Comparison of ENCODE assay signal across 11 mouse cellular contexts in genomic region chr11:117130068-117130467, GRCm38 (mm10). TPM values are rescaled to one million over a fixed set of nuclear protein-coding genes. Genes with fewer than 3 reads are reported as not detected.
DNase-seq lines count a peak whose midpoint lies in the region; ATAC-seq and TF ChIP-seq lines count a peak whose summit lies in the region.
"Had no signal": no experiment of that assay in that cellular context is flagged by ENCODE, and none has a peak within 500 bp of the region (broad histone marks: within the 10 kb centered on the region; RNA-seq: fewer than 3 reads in every experiment).

No protein-coding gene starts in this region.

- intact Hi-C loops in left cerebral cortex, postnatal 10 days (cut with DNase I): no loop called here

- H3K27me3 ChIP-seq in heart, embryonic 13.5 days (replicated peaks): no peaks in the 10 kb centered on the region
- H3K27me3 ChIP-seq in midbrain, embryonic 14.5 days (ENCODE audit: control insufficient read depth, insufficient read depth, low read length): no peaks in the 10 kb centered on the region
- H3K27me3 ChIP-seq in midbrain, postnatal 0 days (ENCODE audit: insufficient read depth, low read length): no peaks in the 10 kb centered on the region
- no peaks in the 10 kb centered on the region for H3K27me3 ChIP-seq in limb, embryonic 12.5 days
- H3K27me3 ChIP-seq in stomach, embryonic 16.5 days (ENCODE audit: control insufficient read depth, insufficient read depth, low read length): no peaks in the 10 kb centered on the region
- H3K27me3 ChIP-seq: CH12.LX had no signal

- ATAC-seq in heart, embryonic 13.5 days (ENCODE audit: extremely low read depth, insufficient number of reproducible peaks, low FRiP score, low TSS enrichment): no peak
- no peak for ATAC-seq in midbrain, embryonic 14.5 days (ENCODE audit: low FRiP score, low TSS enrichment)
- ATAC-seq in midbrain, postnatal 0 days (ENCODE audit: low FRiP score): no peak
- ATAC-seq in limb, embryonic 12.5 days (ENCODE audit: insufficient number of reproducible peaks, insufficient read depth, low FRiP score, low TSS enrichment, low read depth): no peak
- ATAC-seq in stomach, embryonic 16.5 days (ENCODE audit: insufficient read depth, low FRiP score): no peak
- ATAC-seq: liver, postnatal 0 days had no signal

- H3K4me3 ChIP-seq in heart, embryonic 13.5 days: no peak overlapping the region
- no peak overlapping the region for H3K4me3 ChIP-seq in midbrain, embryonic 14.5 days (replicated peaks; ENCODE audit: low read depth, low read length)
- no peak overlapping the region for H3K4me3 ChIP-seq in midbrain, postnatal 0 days (ENCODE audit: low read depth, low read length)
- no peak overlapping the region for H3K4me3 ChIP-seq in limb, embryonic 12.5 days (replicated peaks)
- no peak overlapping the region for H3K4me3 ChIP-seq in stomach, embryonic 16.5 days (replicated peaks; ENCODE audit: low read length)
- H3K4me3 ChIP-seq: erythroblast, embryonic 14.5 days had no signal

- H3K4me1 ChIP-seq in heart, embryonic 13.5 days: peaks cover 81% of the 10 kb centered on the region
- H3K4me1 ChIP-seq in midbrain, embryonic 14.5 days (ENCODE audit: control insufficient read depth, insufficient read depth, low read length): peaks cover 18% of the 10 kb centered on the region
- peaks cover 6% of the 10 kb centered on the region; the same call in 1 of the 2 replicates for H3K4me1 ChIP-seq in midbrain, postnatal 0 days (ENCODE audit: insufficient read depth, low read length)
- H3K4me1 ChIP-seq in limb, embryonic 12.5 days (replicated peaks): peaks cover 53% of the 10 kb centered on the region
- peaks cover 51% of the 10 kb centered on the region for H3K4me1 ChIP-seq in stomach, embryonic 16.5 days (ENCODE audit: control insufficient read depth, insufficient read depth, low read length)

- H3K4me2 ChIP-seq in heart, embryonic 13.5 days: no peak overlapping the region
- H3K4me2 ChIP-seq in midbrain, embryonic 14.5 days (ENCODE audit: low read length): no peak overlapping the region
- H3K4me2 ChIP-seq in midbrain, postnatal 0 days (ENCODE audit: low read depth, low read length, poor library complexity, severe bottlenecking): no peak overlapping the region
- no peak overlapping the region for H3K4me2 ChIP-seq in limb, embryonic 12.5 days
- H3K4me2 ChIP-seq in stomach, embryonic 16.5 days (ENCODE audit: low read depth, low read length): no peak overlapping the region

- H3K9me3 ChIP-seq in heart, embryonic 13.5 days: no peaks in the 10 kb centered on the region
- no peaks in the 10 kb centered on the region for H3K9me3 ChIP-seq in midbrain, embryonic 14.5 days (ENCODE audit: control insufficient read depth, low read length)
- H3K9me3 ChIP-seq in midbrain, postnatal 0 days (ENCODE audit: low read length): no peaks in the 10 kb centered on the region
- H3K9me3 ChIP-seq in limb, embryonic 12.5 days: no peaks in the 10 kb centered on the region
- no peaks in the 10 kb centered on the region for H3K9me3 ChIP-seq in stomach, embryonic 16.5 days (replicated peaks; ENCODE audit: control insufficient read depth, low read length)

- peak overlapping the region; percentile 97 for H3K27ac ChIP-seq in heart, embryonic 13.5 days (replicated peaks)
- H3K27ac ChIP-seq in midbrain, embryonic 14.5 days (replicated peaks; ENCODE audit: low read depth, low read length): peak overlapping the region; percentile 32; the same call in 1 of the 2 replicates
- no peak overlapping the region for H3K27ac ChIP-seq in midbrain, postnatal 0 days (ENCODE audit: low read depth, low read length)
- H3K27ac ChIP-seq in limb, embryonic 12.5 days: peak overlapping the region; percentile 62
- peak overlapping the region; percentile 85 for H3K27ac ChIP-seq in stomach, embryonic 16.5 days (ENCODE audit: low read length)

- DNase-seq in heart, adult 18-20 months: no peak
- no peak for DNase-seq in midbrain, embryonic 14.5 days
- DNase-seq in midbrain, postnatal 0 days (ENCODE audit: low spot score): no peak
- no peak for DNase-seq in embryo, embryonic 9.5 days (ENCODE audit: extremely low spot score)
- no peak for DNase-seq in left cerebral cortex, postnatal 10 days (ENCODE audit: extremely low spot score in 1 of 2, low spot score in 2 of 2)
- DNase-seq: liver, postnatal 0 days had no signal

- peak overlapping the region; percentile 48 for H3K9ac ChIP-seq in heart, embryonic 13.5 days
- H3K9ac ChIP-seq in midbrain, embryonic 14.5 days (replicated peaks; ENCODE audit: low read length): peak overlapping the region; percentile 12; the same call in 1 of the 2 replicates
- no peak overlapping the region for H3K9ac ChIP-seq in midbrain, postnatal 0 days (replicated peaks; ENCODE audit: low read length, poor library complexity, severe bottlenecking)
- H3K9ac ChIP-seq in limb, embryonic 12.5 days (replicated peaks): no peak overlapping the region
- H3K9ac ChIP-seq in stomach, embryonic 16.5 days (ENCODE audit: low read length): peak overlapping the region; percentile 25; the same call in 1 of the 2 replicates
- H3K9ac ChIP-seq: liver, postnatal 0 days had no signal

- TF ChIP-seq CTCF in midbrain, postnatal 0 days (IDR thresholded peaks at IDR 0.05): no peak

- 76% methylated on average over 8 of the region's 8 CpGs for WGBS in heart, embryonic 13.5 days
- 48% methylated on average over 8 of the region's 8 CpGs for WGBS in midbrain, embryonic 14.5 days
- 50% methylated on average over 8 of the region's 8 CpGs for WGBS in midbrain, postnatal 0 days
- WGBS in limb, embryonic 12.5 days: 77% methylated on average over 8 of the region's 8 CpGs
- WGBS in stomach, embryonic 16.5 days: 74% methylated on average over 8 of the region's 8 CpGs

- H3K36me3 ChIP-seq in heart, embryonic 13.5 days: peaks cover 19% of the 10 kb centered on the region
- H3K36me3 ChIP-seq in midbrain, embryonic 14.5 days (ENCODE audit: control insufficient read depth, insufficient read depth, low read length): no peaks in the 10 kb centered on the region
- 0 out of 2 replicates have a peak, but pooled peaks cover 4% of the 10 kb centered on the region for H3K36me3 ChIP-seq in midbrain, postnatal 0 days (ENCODE audit: insufficient read depth, low read length)
- H3K36me3 ChIP-seq in limb, embryonic 12.5 days: peaks cover 22% of the 10 kb centered on the region
- H3K36me3 ChIP-seq in stomach, embryonic 16.5 days (ENCODE audit: control insufficient read depth, insufficient read depth, low read length): no peaks in the 10 kb centered on the region

RNA-seq across cellular contexts. Expression of gene Sec14l1, which starts 15.1 kb away (rescaled TPM):
- 44.5 and 45.3 TPM in 2 replicates for polyA plus RNA-seq in heart, embryonic 13.5 days (2015; fragmentation: Nextera tagmentation; extraction: Ambion mirVana)
- 10 to 100 TPM; 86.8 to 98.2 TPM for total RNA-seq in heart, adult 18-20 months (2021)
- 48.7 and 58.1 TPM in 2 replicates for polyA plus RNA-seq in midbrain, embryonic 14.5 days (2014; fragmentation: Nextera tagmentation; extraction: Ambion mirVana)
- 63.5 and 71.1 TPM in 2 replicates for total RNA-seq in midbrain, postnatal 0 days (2014; rRNA removed)
- polyA plus RNA-seq in midbrain, postnatal 0 days (2015; fragmentation: Nextera tagmentation; extraction: Ambion mirVana): 48.0 and 49.2 TPM in 2 replicates
- 52.6 and 57.5 TPM in 2 replicates for polyA plus RNA-seq in limb, embryonic 12.5 days (2016; fragmentation: Nextera tagmentation; extraction: Ambion mirVana)
- 61.7 and 62.5 TPM in 2 replicates for polyA plus RNA-seq in stomach, embryonic 16.5 days (2015; fragmentation: Nextera tagmentation; extraction: Ambion mirVana)
- 100 to 1,000 TPM; 144 to 145 TPM for total RNA-seq in left cerebral cortex, postnatal 10 days (2021)

Comparison
In these comparisons a context has a peak if more than half of its experiments do, and no peak if none do; other contexts are left out.
1. H3K9ac ChIP-seq: peak in heart, embryonic 13.5 days (single experiment), midbrain, embryonic 14.5 days (single experiment) and stomach, embryonic 16.5 days (single experiment); none in midbrain, postnatal 0 days (single experiment) and limb, embryonic 12.5 days (single experiment).